In genomic region chr3:147387077-147387476, GRCm38 (mm10) we compare ENCODE assay signal across 30 mouse cellular contexts.
"Had no signal": no experiment of that assay in that cellular context is flagged by ENCODE, and none has a peak within 500 bp of the region (broad histone marks: within the 10 kb centered on the region; RNA-seq: fewer than 3 reads in every experiment).

No protein-coding gene starts in this region.

- H3K4me2 ChIP-seq: limb, embryonic 12.5 days; limb, embryonic 13.5 days; limb, embryonic 15.5 days; liver, embryonic 11.5 days; liver, embryonic 12.5 days; liver, embryonic 13.5 days; liver, embryonic 15.5 days; lung, embryonic 14.5 days; lung, embryonic 15.5 days; midbrain, embryonic 11.5 days; midbrain, embryonic 12.5 days; midbrain, embryonic 13.5 days; midbrain, embryonic 15.5 days; neural tube, embryonic 12.5 days had no signal

- H3K9ac ChIP-seq: limb, embryonic 12.5 days; limb, embryonic 13.5 days; limb, embryonic 15.5 days; liver, embryonic 12.5 days; liver, embryonic 13.5 days; liver, embryonic 14.5 days; liver, embryonic 15.5 days; liver, postnatal 0 days; lung, embryonic 14.5 days; lung, embryonic 15.5 days; midbrain, embryonic 12.5 days; midbrain, embryonic 13.5 days; midbrain, embryonic 15.5 days; neural tube, embryonic 12.5 days had no signal

- H3K27ac ChIP-seq: limb, embryonic 10.5 days; limb, embryonic 12.5 days; limb, embryonic 13.5 days; limb, embryonic 15.5 days; liver, embryonic 12.5 days; liver, embryonic 13.5 days; liver, embryonic 14.5 days; liver, embryonic 15.5 days; lung, embryonic 15.5 days; macrophage; midbrain, embryonic 10.5 days; midbrain, embryonic 12.5 days; midbrain, embryonic 13.5 days; midbrain, embryonic 15.5 days; neural tube, embryonic 12.5 days had no signal

- H3K4me1 ChIP-seq: limb, embryonic 10.5 days; limb, embryonic 12.5 days; limb, embryonic 13.5 days; limb, embryonic 15.5 days; liver, embryonic 12.5 days; liver, embryonic 13.5 days; liver, embryonic 15.5 days; lung, embryonic 15.5 days; megakaryocyte, embryonic 14.5 days; midbrain, embryonic 10.5 days; midbrain, embryonic 12.5 days; midbrain, embryonic 13.5 days; midbrain, embryonic 15.5 days; neural tube, embryonic 12.5 days had no signal

- H3K9me3 ChIP-seq: limb, embryonic 10.5 days; limb, embryonic 13.5 days; limb, embryonic 15.5 days; liver, embryonic 12.5 days; liver, embryonic 13.5 days; liver, embryonic 15.5 days; lung, embryonic 15.5 days; midbrain, embryonic 10.5 days; midbrain, embryonic 12.5 days; midbrain, embryonic 13.5 days; midbrain, embryonic 15.5 days; neural tube, embryonic 12.5 days had no signal

- H3K36me3 ChIP-seq: limb, embryonic 10.5 days; limb, embryonic 12.5 days; limb, embryonic 13.5 days; limb, embryonic 15.5 days; liver, embryonic 12.5 days; liver, embryonic 13.5 days; liver, embryonic 15.5 days; lung, embryonic 15.5 days; midbrain, embryonic 10.5 days; midbrain, embryonic 12.5 days; midbrain, embryonic 13.5 days; midbrain, embryonic 15.5 days; neural tube, embryonic 12.5 days had no signal

- DNase-seq: left cerebral cortex, postnatal 4 days; liver; liver, embryonic 13.5 days; liver, postnatal 0 days; lung, adult 18-20 months; lung, adult 2 months; lung, embryonic 14.5 days; lung, postnatal 10 days; lung, postnatal 14 days; lung, postnatal 36 days; lung, postnatal 4 days; midbrain, embryonic 14.5 days had no signal

- H3K4me3 ChIP-seq: limb, embryonic 10.5 days; limb, embryonic 12.5 days; limb, embryonic 13.5 days; limb, embryonic 15.5 days; liver, embryonic 12.5 days; liver, embryonic 13.5 days; liver, embryonic 15.5 days; lung, embryonic 15.5 days; megakaryocyte, embryonic 14.5 days; midbrain, embryonic 10.5 days; midbrain, embryonic 12.5 days; midbrain, embryonic 13.5 days; midbrain, embryonic 15.5 days; myocyte; neural tube, embryonic 12.5 days had no signal

- H3K27me3 ChIP-seq: limb, embryonic 12.5 days; limb, embryonic 13.5 days; limb, embryonic 15.5 days; liver, embryonic 12.5 days; liver, embryonic 13.5 days; liver, embryonic 15.5 days; lung, embryonic 15.5 days; megakaryocyte, embryonic 14.5 days; midbrain, embryonic 12.5 days; midbrain, embryonic 13.5 days; midbrain, embryonic 15.5 days; neural tube, embryonic 12.5 days had no signal
